Mouse (Mus musculus) monocyte, adult 2 months (primary cell): ENCODE measurements at regions not wholly inside any gene's neighbourhood (a gene's known extent, or its start where the extent isn't known, plus 50 kb on each side); places are given as distances from the start of the nearest gene placed in this dataset.

Source experiments
- DNase-seq, 2 experiments: peaks; one replicate each; pipeline ENCODE4 v3.0.0; 2022; ENCODE audit warnings: low spot score in 2 of 2, low read depth in 1 of 2

DNA sequence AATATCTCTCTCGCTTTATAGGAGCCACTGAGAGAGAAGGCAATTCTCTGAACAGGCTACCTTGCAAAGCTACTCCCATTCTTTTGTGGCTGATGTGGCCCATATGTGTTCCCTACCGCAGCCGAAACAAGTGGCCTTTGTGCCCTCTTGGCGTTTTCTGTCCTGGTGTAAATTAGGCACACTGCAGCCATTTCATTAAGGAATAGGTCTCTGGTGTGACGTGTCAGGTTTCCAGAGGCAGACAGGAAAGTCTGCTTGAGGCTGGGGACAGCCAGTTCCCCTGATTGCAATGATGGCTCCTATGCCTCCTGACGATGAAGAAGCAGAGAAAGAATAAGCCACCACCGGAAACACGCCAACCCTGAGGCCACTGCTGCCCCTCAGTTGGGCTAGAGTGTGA is 59.3 kb upstream of the Bcor start:
- no peak for DNase-seq

- no peak for DNase-seq
Observed at GRCm38 (mm10) chrX:12224314-12224713, 64.2 kb upstream of the Bcor start.

DNA sequence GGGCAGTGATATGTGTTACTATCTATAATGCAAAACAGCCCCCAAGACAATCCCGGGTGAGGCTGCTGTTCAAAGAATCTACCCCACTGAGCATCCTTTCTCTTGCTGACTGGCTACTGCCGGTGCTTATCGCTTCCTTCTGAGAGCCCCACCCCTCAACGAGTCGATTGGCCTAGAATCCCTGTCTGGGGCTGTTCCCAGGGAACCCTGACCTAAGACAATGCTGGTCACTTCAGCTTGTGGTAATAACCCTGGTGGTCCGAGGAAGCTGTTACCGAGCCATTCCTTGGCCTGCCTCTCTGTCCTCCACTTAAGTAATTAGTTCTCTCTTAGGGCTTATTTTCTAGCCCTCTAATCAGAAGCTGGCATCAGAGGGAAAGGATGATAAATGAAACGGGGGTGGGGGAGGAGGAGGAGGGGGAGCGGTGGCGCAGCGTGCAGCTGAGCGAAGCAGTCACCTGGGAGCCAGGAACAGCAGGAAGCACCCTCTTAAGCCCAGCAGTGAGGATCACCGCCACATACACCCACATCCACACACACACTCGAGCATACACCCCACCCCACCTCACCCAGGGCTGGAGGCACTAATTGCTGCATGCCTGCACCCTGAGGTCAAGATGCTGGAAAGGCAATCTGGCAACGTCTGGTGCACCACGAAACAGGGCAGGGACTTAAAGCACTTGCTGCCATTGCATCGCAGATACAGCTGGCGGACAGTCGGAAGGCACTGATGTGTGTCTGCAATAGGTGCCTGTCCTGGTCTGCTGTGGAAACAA is 65.1 kb upstream of the Bcor start:
- no peak for DNase-seq

GRCm38 (mm10) chrX:12225892-12226206 is 65.7 kb upstream of the Bcor start:
- DNase-seq: no peak

GRCm38 (mm10) chrX:12240505-12241011 is 80.4 kb upstream of the Bcor start:
- DNase-seq: no peak

GRCm38 (mm10) chrX:12241751-12242150 is 81.6 kb upstream of the Bcor start:
- DNase-seq: no peak

- DNase-seq: no peak
Observed at GRCm38 (mm10) chrX:12249071-12249470, 88.9 kb upstream of the Bcor start.

- DNase-seq: no peak
Observed at GRCm38 (mm10) chrX:12249911-12250310, 89.8 kb upstream of the Bcor start.

GRCm38 (mm10) chrX:12251853-12252679 is 91.9 kb upstream of the Bcor start:
- peak; percentile 14 to 32 for DNase-seq

DNA sequence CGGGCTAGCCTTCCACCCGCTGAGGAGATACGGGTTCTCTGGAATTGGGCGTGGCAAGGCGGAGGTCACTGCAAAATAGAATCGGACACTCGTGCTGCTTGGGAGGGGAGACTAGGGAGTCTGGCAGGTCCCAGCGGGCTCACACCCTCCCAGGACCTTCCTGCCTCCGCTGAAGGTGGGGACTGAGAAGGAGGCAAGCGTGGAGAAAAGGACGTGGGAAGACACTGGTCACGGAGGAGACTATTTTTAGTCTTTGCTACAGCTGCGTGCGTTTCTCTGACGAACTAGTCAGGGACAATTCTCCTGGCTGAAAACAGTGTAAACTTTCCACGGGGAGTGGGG is 92.5 kb upstream of the Bcor start:
- no peak for DNase-seq

GRCm38 (mm10) chrX:12256758-12257157 is 96.6 kb upstream of the Bcor start:
- DNase-seq: no peak

DNA sequence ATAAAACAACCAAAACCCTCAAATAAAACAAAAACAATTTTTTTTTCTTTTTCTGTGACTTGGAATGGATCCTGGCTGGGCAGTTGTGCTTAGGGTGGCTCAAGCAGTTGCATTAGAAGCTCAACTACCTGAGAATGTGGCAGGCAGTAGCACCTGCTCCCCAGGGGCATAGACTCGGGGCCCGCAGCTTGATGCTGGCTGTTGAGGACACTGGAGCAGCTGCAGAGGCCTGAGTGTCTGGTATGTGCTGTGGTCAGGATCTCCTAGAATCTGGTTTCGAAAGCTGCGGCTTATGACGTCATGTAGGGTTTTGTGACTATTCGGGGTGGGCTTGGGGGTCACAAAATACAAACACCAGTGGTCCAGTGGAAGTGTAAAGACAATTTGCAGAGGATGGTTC is 103.7 kb upstream of the Bcor start:
- no peak for DNase-seq

DNA sequence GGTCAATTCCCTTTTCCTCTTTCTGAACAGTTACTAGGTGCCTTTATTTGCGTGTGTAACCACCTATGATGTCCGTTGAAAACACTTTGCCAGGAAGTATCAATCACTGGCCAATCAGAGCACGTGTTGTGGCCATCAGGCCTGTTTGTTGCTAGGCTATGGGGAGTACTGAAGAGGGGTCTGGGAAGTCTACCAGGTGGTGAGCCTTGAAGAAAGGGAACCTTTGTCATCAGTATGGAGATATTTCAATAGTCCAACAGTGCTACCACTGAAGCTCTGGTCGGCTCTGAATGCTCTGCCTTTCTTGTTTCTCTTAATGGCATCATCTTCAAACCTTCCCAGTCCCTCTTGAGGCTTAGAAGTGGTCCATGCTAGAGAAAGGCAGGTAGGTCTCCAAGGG is 124.6 kb upstream of the Bcor start:
- no peak for DNase-seq

DNA sequence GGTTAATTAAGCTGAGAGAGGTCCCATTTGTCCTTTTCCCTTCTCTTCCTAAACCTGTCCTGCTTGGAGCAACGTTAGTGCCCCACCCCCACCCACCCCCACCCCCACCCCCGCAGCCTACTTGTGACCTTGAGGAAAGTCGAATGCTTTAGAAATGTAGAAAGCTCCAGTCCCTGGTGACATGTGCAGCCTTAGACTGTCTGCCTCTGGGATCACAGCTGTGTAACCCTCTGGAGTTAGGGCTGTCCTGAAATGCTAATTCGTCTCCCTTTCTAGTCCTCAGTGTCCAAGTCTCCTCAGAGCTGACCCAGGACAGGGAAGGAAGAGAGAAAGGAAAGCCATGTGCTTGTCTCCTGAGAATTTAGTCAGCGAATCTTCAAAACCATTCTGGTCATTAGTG is 125.0 kb upstream of the Bcor start:
- no peak for DNase-seq

DNA sequence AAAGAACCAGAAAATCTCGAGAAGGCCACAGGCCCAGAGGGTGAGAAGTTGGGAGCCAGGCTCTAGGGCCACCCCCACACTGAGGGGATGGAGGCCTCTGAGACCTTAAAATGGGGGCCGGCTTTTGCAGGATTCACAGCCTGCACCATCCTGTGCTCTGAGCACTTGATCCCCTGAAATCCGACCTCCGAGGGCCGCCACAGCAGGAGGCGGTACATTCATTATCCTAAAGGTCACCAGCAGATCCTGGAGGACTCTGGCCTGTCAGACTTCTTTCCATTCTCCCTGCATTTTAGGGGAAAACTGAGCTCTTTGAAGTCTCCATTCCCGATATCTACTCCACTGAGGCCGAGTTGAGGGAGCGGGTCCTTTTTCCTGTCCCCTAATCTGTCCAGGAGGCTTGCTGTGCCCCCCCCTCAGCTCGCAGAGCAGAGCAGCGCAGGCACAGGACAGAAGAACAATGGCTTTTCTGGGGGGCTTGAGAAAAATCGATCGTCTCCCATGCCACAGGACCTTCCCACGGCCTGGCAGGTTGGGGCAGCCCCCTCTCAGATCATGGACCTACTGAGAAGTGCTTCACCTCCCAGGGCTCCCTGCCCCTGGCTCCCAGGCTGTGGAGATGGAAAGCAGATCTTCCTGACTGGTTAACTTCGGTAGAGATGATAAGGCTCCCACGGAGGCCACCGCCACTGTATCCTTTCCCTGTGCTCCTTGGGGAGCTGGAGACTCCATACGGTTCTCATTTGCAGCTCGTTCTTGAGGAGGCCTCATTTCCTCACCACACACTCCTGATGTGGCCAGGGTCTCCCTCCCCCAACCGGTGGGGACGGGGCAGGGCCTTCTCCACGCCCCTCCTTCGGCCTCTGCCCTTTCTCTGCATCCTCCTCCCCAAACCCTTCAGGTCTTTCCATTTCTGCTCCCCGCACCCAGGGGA is 126.1 kb upstream of the Bcor start:
- no peak for DNase-seq

- no peak for DNase-seq
Observed at GRCm38 (mm10) chrX:12286910-12287522, 126.9 kb upstream of the Bcor start.

- no peak for DNase-seq
Observed at GRCm38 (mm10) chrX:12287656-12288561, 127.8 kb upstream of the Bcor start.

DNA sequence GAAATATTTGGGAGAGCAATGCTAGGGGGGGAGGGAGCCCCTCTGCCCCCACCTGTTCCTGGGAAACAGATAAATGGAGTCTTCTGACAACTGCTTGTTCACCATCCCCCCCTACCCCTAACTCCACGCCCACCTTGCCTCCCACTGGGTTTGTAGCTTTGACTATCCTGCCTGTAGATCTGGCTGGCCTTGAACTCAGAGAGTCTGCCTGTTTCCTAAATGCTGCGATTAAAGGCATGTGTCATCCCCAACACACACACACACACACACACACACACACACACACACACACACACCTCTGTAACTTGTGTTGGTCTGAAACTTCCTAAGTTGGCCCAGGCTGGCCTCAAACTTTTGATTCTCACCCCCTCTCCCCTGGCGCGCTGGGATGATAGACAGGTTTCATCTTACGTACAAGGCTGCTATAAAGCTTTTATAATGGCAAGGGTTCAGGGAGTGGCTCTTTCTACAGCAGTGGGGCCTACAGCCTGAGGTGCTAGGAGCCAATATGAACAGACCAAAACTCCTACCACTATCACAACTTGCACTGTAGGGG is 128.5 kb upstream of the Bcor start:
- no peak for DNase-seq

DNA sequence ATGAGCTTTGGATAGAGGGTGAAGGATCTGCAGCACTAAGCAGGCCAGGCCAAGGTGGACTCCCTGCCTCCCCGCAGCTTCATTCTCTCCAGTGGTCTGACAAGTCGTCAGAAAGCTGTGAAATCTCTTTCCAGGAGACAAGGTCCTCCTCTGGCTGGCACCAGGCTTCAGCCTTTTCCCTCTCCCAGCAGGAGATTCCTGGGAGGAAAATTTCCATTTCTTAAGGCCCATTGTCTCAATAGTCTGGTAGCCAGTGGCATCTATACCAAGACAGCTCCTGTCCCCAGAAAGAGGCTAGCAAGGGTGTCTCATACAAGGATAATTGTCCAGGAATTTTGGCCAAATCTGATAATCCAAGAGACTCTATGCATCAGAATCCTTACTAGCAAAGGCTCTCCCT is 133.0 kb upstream of the Bcor start:
- DNase-seq: no peak

- DNase-seq: no peak
Observed at GRCm38 (mm10) chrX:12294452-12294851, 134.3 kb upstream of the Bcor start.
